Mouse (Mus musculus) stomach, embryonic 16.5 days (tissue): ENCODE data around the gene Trim67. TPM values are rescaled to one million over a fixed set of nuclear protein-coding genes. Genes with fewer than 3 reads are reported as not detected.

Source experiments
- ATAC-seq: fragments of 200-750 bp; cut with Nextera tagmentation; 2 replicates; pipeline ENCODE4 v1.8.0; 2017; ENCODE audit warnings: moderate number of reproducible peaks, moderate TSS enrichment; ENCODE audit not compliant: insufficient read depth, low FRiP score
- H3K27ac ChIP-seq: fragments of 300-500 bp; sonication (generic); 2 replicates; pipeline ENCODE4 v1.5.1; 2014; ENCODE audit warnings: low read length
- H3K27me3 ChIP-seq: fragments of 300-500 bp; sonication (generic); 2 replicates; pipeline ENCODE4 v1.6.1; 2014; ENCODE audit warnings: low read length, control low read depth, mixed read lengths; ENCODE audit not compliant: control insufficient read depth, insufficient read depth
- H3K36me3 ChIP-seq: fragments of 300-500 bp; sonication (generic); 2 replicates; pipeline ENCODE4 v1.6.1; 2014; ENCODE audit warnings: low read length; ENCODE audit not compliant: control insufficient read depth, insufficient read depth
- H3K4me1 ChIP-seq: fragments of 300-500 bp; sonication (generic); 2 replicates; pipeline ENCODE4 v1.6.1; 2014; ENCODE audit warnings: low read length, control low read depth, mixed read lengths; ENCODE audit not compliant: control insufficient read depth, insufficient read depth
- H3K4me2 ChIP-seq: fragments of 300-500 bp; sonication (generic); 2 replicates; pipeline ENCODE4 v1.6.1; 2014; ENCODE audit warnings: low read depth, low read length, mixed read lengths
- H3K4me3 ChIP-seq: fragments of 300-500 bp; sonication (generic); replicated peaks from 2 replicates; pipeline ENCODE4 v1.5.1; 2014; ENCODE audit warnings: mild to moderate bottlenecking, low read length
- H3K9ac ChIP-seq: fragments of 300-500 bp; sonication (generic); 2 replicates; pipeline ENCODE4 v1.6.1; 2014; ENCODE audit warnings: low read length
- H3K9me3 ChIP-seq: fragments of 300-500 bp; sonication (generic); replicated peaks from 2 replicates; pipeline ENCODE4 v1.6.1; 2016; ENCODE audit warnings: low read length, control low read depth; ENCODE audit not compliant: control insufficient read depth
- WGBS: fragments of 180-500 bp; shearing (Covaris S2); extraction: QIAGEN DNeasy Blood & Tissue Kit; methylation state at CpG from one replicate; pipeline ENCODE4 v1.1.7; 2014; 5-methylcytosine and 5-hydroxymethylcytosine counted together
- polyA plus RNA-seq: library from polyadenylated mRNA; unstranded; fragments of >200 nt; fragmentation: Nextera tagmentation; extraction: Ambion mirVana; gene quantifications from 2 replicates; pipeline ENCODE4 v1.2.1, GENCODE M21; 2015

Gene Trim67
- polyA plus RNA-seq, 1 experiment from 2014 or later: 0.40 TPM

- Histone ChIP-seq H3K4me3 (peak overlapping the region; percentile 59; the same call in 1 of the 2 replicates), H3K9me3 (no peaks in the 10 kb centered on the region), H3K27me3 (peaks cover 54% of the 10 kb centered on the region), H3K4me2 (peak overlapping the region; percentile 100), H3K36me3 (no peaks in the 10 kb centered on the region), H3K9ac (no peak overlapping the region), H3K4me1 (peaks cover 13% of the 10 kb centered on the region), H3K27ac (no peak overlapping the region)
- no peak for ATAC-seq
- WGBS: 37% methylated on average over 4 of the region's 4 CpGs
These were observed 1.1 kb upstream of the Trim67 start for GRCm38 (mm10) chr8:124791751-124792150.

GRCm38 (mm10) chr8:124792186-124792585 is 706 bp upstream of the Trim67 start:
- H3K4me3 ChIP-seq: peak overlapping the region; percentile 59
- under 1% methylated on average over 32 of the region's 32 CpGs for WGBS
- no peaks in the 10 kb centered on the region for H3K9me3 ChIP-seq
- no peak overlapping the region for H3K9ac ChIP-seq
- no peak overlapping the region for H3K27ac ChIP-seq
- H3K4me1 ChIP-seq: peaks cover 13% of the 10 kb centered on the region
- H3K4me2 ChIP-seq: peak overlapping the region; percentile 100
- ATAC-seq: peak; percentile 19; the same call in 1 of the 2 replicates
- H3K36me3 ChIP-seq: no peaks in the 10 kb centered on the region
- H3K27me3 ChIP-seq: peaks cover 57% of the 10 kb centered on the region

- peaks cover 13% of the 10 kb centered on the region for H3K4me1 ChIP-seq
- no peak overlapping the region for H3K27ac ChIP-seq
- H3K4me2 ChIP-seq: peak overlapping the region; percentile 100
- under 1% methylated on average over 51 of the region's 51 CpGs for WGBS
- peak overlapping the region; percentile 59 for H3K4me3 ChIP-seq
- peaks cover 57% of the 10 kb centered on the region for H3K27me3 ChIP-seq
- H3K36me3 ChIP-seq: no peaks in the 10 kb centered on the region
- ATAC-seq: peak; percentile 82
- no peaks in the 10 kb centered on the region for H3K9me3 ChIP-seq
- peak overlapping the region; percentile 40; the same call in 1 of the 2 replicates for H3K9ac ChIP-seq
These were observed 320 bp downstream of the Trim67 start for GRCm38 (mm10) chr8:124793172-124793651.

GRCm38 (mm10) chr8:124793661-124794485 is 981 bp downstream of the Trim67 start:
- WGBS: 1% methylated on average over 79 of the region's 81 CpGs
- ATAC-seq: peak; percentile 23; the same call in 1 of the 2 replicates
- no peaks in the 10 kb centered on the region for H3K36me3 ChIP-seq
- H3K27ac ChIP-seq: no peak overlapping the region
- H3K9ac ChIP-seq: no peak overlapping the region
- H3K4me2 ChIP-seq: peak overlapping the region; percentile 100
- no peaks in the 10 kb centered on the region for H3K9me3 ChIP-seq
- peak overlapping the region; percentile 59 for H3K4me3 ChIP-seq
- peaks cover 13% of the 10 kb centered on the region for H3K4me1 ChIP-seq
- peaks cover 57% of the 10 kb centered on the region for H3K27me3 ChIP-seq

GRCm38 (mm10) chr8:124794486-124794780 is 1.5 kb downstream of the Trim67 start:
- peak overlapping the region; percentile 59 for H3K4me3 ChIP-seq
- no peak overlapping the region for H3K27ac ChIP-seq
- H3K9ac ChIP-seq: no peak overlapping the region
- WGBS: under 1% methylated on average over 25 of the region's 25 CpGs
- peaks cover 13% of the 10 kb centered on the region for H3K4me1 ChIP-seq
- H3K27me3 ChIP-seq: peaks cover 57% of the 10 kb centered on the region
- H3K36me3 ChIP-seq: no peaks in the 10 kb centered on the region
- H3K9me3 ChIP-seq: no peaks in the 10 kb centered on the region
- peak overlapping the region; percentile 100 for H3K4me2 ChIP-seq
- ATAC-seq: no peak

GRCm38 (mm10) chr8:124795781-124796488 is 3.0 kb downstream of the Trim67 start:
- no peak overlapping the region for H3K4me2 ChIP-seq
- H3K27me3 ChIP-seq: peaks cover 50% of the 10 kb centered on the region
- WGBS: 67% methylated on average over 8 of the region's 8 CpGs
- no peak overlapping the region for H3K9ac ChIP-seq
- H3K27ac ChIP-seq: no peak overlapping the region
- no peak overlapping the region for H3K4me3 ChIP-seq
- ATAC-seq: no peak
- H3K9me3 ChIP-seq: no peaks in the 10 kb centered on the region
- peaks cover 13% of the 10 kb centered on the region for H3K4me1 ChIP-seq
- no peaks in the 10 kb centered on the region for H3K36me3 ChIP-seq

- no peaks in the 10 kb centered on the region for H3K4me1 ChIP-seq
- no peak overlapping the region for H3K4me2 ChIP-seq
- no peak overlapping the region for H3K27ac ChIP-seq
- H3K9ac ChIP-seq: no peak overlapping the region
- no peak for ATAC-seq
- WGBS: 21% methylated on average over 11 of the region's 11 CpGs
- H3K4me3 ChIP-seq: no peak overlapping the region
- no peaks in the 10 kb centered on the region for H3K36me3 ChIP-seq
- peaks cover 15% of the 10 kb centered on the region for H3K27me3 ChIP-seq
- no peaks in the 10 kb centered on the region for H3K9me3 ChIP-seq
These were observed 7.7 kb downstream of the Trim67 start for GRCm38 (mm10) chr8:124800542-124800941.

GRCm38 (mm10) chr8:124803824-124804702 is 11.2 kb downstream of the Trim67 start:
- H3K27ac ChIP-seq: no peak overlapping the region
- H3K4me3 ChIP-seq: no peak overlapping the region
- no peaks in the 10 kb centered on the region for H3K27me3 ChIP-seq
- no peaks in the 10 kb centered on the region for H3K9me3 ChIP-seq
- no peaks in the 10 kb centered on the region for H3K36me3 ChIP-seq
- no peak for ATAC-seq
- H3K4me2 ChIP-seq: no peak overlapping the region
- no peak overlapping the region for H3K9ac ChIP-seq
- 61% methylated on average over 12 of the region's 12 CpGs for WGBS
- no peaks in the 10 kb centered on the region for H3K4me1 ChIP-seq
